Mouse (Mus musculus): ENCODE measurements at regions not wholly inside any gene's neighbourhood (a gene's known extent, or its start where the extent isn't known, plus 50 kb on each side); places are given as distances from the start of the nearest gene placed in this dataset.

DNA sequence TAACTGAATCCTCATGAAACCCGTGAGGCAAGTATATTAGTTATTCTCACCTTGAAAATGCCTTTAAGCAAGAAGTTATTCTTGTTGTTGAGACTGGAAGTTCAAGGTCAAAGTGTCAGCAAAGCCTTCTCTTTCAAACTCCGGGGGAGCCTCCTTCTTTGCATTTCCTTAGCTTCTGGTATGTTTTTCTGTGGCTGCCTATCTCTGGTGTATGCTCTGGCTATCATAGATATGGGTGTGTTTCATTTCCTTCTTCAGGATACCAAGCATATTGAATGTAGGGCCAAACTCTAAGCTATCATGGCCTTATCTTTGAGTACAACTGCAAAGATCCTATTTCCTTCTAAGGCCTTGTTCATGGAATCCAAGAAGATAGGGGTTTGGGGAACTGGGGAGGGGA is 213.1 kb upstream of the Atp5g3 start:
- Histone ChIP-seq H3K79me2 (replicated peaks; ENCODE audit: control insufficient read depth, extremely low read depth, insufficient read depth, poor library complexity, severe bottlenecking) (no peaks in the 10 kb centered on the region), H3K9me3 (replicated peaks; ENCODE audit: low read length) (no peaks in the 10 kb centered on the region), H3K27me3 (replicated peaks) (no peaks in the 10 kb centered on the region), H3K4me2 (ENCODE audit: insufficient read depth, low read depth, poor library complexity, severe bottlenecking) (no peak overlapping the region), H3K4me3 (replicated peaks in 1 of 3; ENCODE audit: low read depth in 2 of 3, low read length in 2 of 3, poor library complexity in 1 of 3) (no peak overlapping the region), H3K9ac (ENCODE audit: insufficient read depth, low read depth) (no peak overlapping the region), H3K36me3 (replicated peaks in 1 of 2; ENCODE audit: control insufficient read depth in 1 of 2, insufficient read depth in 1 of 2, low read length in 1 of 2) (no peaks in the 10 kb centered on the region), H3K4me1 (ENCODE audit: control insufficient read depth in 1 of 2, insufficient read depth in 2 of 2) (peaks cover 22 to 52% of the 10 kb centered on the region in 2 experiments), H3K27ac (ENCODE audit: insufficient read depth, low read depth) (no peak overlapping the region)
- no peak for DNase-seq (ENCODE audit: extremely low read depth)
- TF ChIP-seq GABPA (IDR thresholded peaks at IDR 0.05; ENCODE audit: insufficient replicate concordance, low read depth, low read length) (no peak), HCFC1 (IDR thresholded peaks at IDR 0.05; ENCODE audit: low read depth, low read length) (no peak)
- in situ Hi-C loops (cut with MboI; ENCODE audit: low pct_ligation_motif_present, low pct_unique_long_range_greater_than_20kb, low sequenced_read_pairs) (no loop called here), dilution Hi-C loops (cut with MboI; ENCODE audit: extremely low pct_ligation_motif_present, extremely low pct_unique_long_range_greater_than_20kb, low sequenced_read_pairs) (no loop called here)

GRCm38 (mm10) chr2:74123360-74124074 is 212.4 kb upstream of the Atp5g3 start:
- Histone ChIP-seq H3K79me2 (replicated peaks; ENCODE audit: control insufficient read depth, extremely low read depth, insufficient read depth, poor library complexity, severe bottlenecking) (no peaks in the 10 kb centered on the region), H3K4me3 (replicated peaks in 1 of 3; ENCODE audit: low read depth in 2 of 3, low read length in 2 of 3, poor library complexity in 1 of 3) (no peak overlapping the region), H3K9me3 (replicated peaks; ENCODE audit: low read length) (no peaks in the 10 kb centered on the region), H3K4me1 (ENCODE audit: control insufficient read depth in 1 of 2, insufficient read depth in 2 of 2) (peaks cover 22 to 54% of the 10 kb centered on the region in 2 experiments), H3K27ac (ENCODE audit: insufficient read depth, low read depth) (no peak overlapping the region; the same call in 1 of the 2 replicates), H3K9ac (ENCODE audit: insufficient read depth, low read depth) (peak overlapping the region; percentile 54), H3K27me3 (replicated peaks) (no peaks in the 10 kb centered on the region), H3K36me3 (replicated peaks in 1 of 2; ENCODE audit: control insufficient read depth in 1 of 2, insufficient read depth in 1 of 2, low read length in 1 of 2) (no peaks in the 10 kb centered on the region), H3K4me2 (ENCODE audit: insufficient read depth, low read depth, poor library complexity, severe bottlenecking) (peak overlapping the region; percentile 63; the same call in 1 of the 2 replicates)
- in situ Hi-C loops (cut with MboI; ENCODE audit: low pct_ligation_motif_present, low pct_unique_long_range_greater_than_20kb, low sequenced_read_pairs) = no loop called here
- no peak for TF ChIP-seq USF1 (IDR thresholded peaks at IDR 0.05; ENCODE audit: low read depth, low read length)
- 0 out of 2 replicates have a peak, but pooled peaks have one; percentile 3 for TF ChIP-seq EP300 (IDR thresholded peaks at IDR 0.05; ENCODE audit: low read length)
- dilution Hi-C loops (cut with MboI; ENCODE audit: extremely low pct_ligation_motif_present, extremely low pct_unique_long_range_greater_than_20kb, low sequenced_read_pairs) = no loop called here
- DNase-seq (ENCODE audit: extremely low read depth) = no peak

DNA sequence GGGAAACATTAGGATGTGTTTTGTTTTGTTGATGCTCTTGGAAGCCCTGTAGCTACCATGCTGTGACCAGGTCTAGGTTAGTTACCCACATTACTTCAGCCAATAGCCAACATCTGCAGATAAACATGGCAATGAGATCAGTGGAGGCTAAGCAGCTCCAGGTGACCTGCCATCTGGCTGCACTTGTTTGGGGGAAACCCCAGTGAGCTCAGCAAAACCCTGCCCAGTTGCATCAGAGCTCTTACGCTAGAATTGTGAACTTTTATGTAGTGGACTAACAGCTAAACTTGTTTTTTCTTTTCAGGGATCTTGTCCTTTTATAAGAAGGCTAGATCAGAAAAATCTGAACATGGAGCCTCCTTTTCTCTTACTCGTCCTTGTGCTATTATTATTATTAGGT is 211.8 kb upstream of the Atp5g3 start:
- Histone ChIP-seq H3K4me1 (ENCODE audit: control insufficient read depth in 1 of 2, insufficient read depth in 2 of 2) (peaks cover 24 to 52% of the 10 kb centered on the region in 2 experiments), H3K9me3 (replicated peaks; ENCODE audit: low read length) (no peaks in the 10 kb centered on the region), H3K27me3 (replicated peaks) (no peaks in the 10 kb centered on the region), H3K9ac (ENCODE audit: insufficient read depth, low read depth) (peak overlapping the region; percentile 54), H3K79me2 (replicated peaks; ENCODE audit: control insufficient read depth, extremely low read depth, insufficient read depth, poor library complexity, severe bottlenecking) (no peaks in the 10 kb centered on the region), H3K4me3 (replicated peaks in 1 of 3; ENCODE audit: low read depth in 2 of 3, low read length in 2 of 3, poor library complexity in 1 of 3) (no peak overlapping the region), H3K4me2 (ENCODE audit: insufficient read depth, low read depth, poor library complexity, severe bottlenecking) (no peak overlapping the region), H3K27ac (ENCODE audit: insufficient read depth, low read depth) (no peak overlapping the region), H3K36me3 (replicated peaks in 1 of 2; ENCODE audit: control insufficient read depth in 1 of 2, insufficient read depth in 1 of 2, low read length in 1 of 2) (no peaks in the 10 kb centered on the region)
- DNase-seq (ENCODE audit: extremely low read depth) = peak; percentile 61
- TF ChIP-seq ETS1 (conservative IDR thresholded peaks at IDR 0.05; ENCODE audit: low read depth, low read length) (peak; percentile 73), TBP (conservative IDR thresholded peaks at IDR 0.05; ENCODE audit: low read depth, low read length) (peak; percentile 95), UBTF (IDR thresholded peaks at IDR 0.05; ENCODE audit: low read depth, low read length) (peak; percentile 88; the same call in 1 of the 2 replicates), MAX (IDR thresholded peaks at IDR 0.05; ENCODE audit: low read length) (no peak), IRF4 (IDR thresholded peaks at IDR 0.05; ENCODE audit: low read depth, low read length) (no peak), ZNF384 (IDR thresholded peaks at IDR 0.05; ENCODE audit: low read depth, low read length) (no peak), TCF12 (IDR thresholded peaks at IDR 0.05; ENCODE audit: low read depth, low read length) (peak; percentile 87)
- dilution Hi-C loops (cut with MboI; ENCODE audit: extremely low pct_ligation_motif_present, extremely low pct_unique_long_range_greater_than_20kb, low sequenced_read_pairs) (no loop called here), in situ Hi-C loops (cut with MboI; ENCODE audit: low pct_ligation_motif_present, low pct_unique_long_range_greater_than_20kb, low sequenced_read_pairs) (no loop called here)
